Comparison of ENCODE assay signal across 11 mouse cellular contexts in the genomic region with DNA sequence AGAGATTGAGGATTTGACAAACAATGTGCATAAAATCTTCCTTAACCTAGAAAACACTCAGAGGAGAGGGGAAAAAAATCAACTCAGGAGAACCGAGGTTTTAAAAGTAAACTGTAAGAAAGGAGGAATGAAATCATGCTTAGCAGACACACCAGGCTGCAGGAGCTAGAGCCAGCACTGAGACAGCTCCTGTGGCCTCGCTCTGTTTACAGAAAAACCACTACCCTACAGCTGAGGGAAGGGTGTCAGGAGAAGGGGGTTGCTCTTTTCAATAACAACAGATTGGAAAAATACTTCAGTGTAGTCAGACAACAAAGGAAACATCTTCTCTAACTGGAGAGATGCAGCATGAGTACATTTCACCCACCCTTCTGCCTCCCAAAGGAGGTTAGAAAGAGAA.
DNase-seq lines count a peak whose midpoint lies in the region; ATAC-seq and TF ChIP-seq lines count a peak whose summit lies in the region.
"Had no signal": no experiment of that assay in that cellular context is flagged by ENCODE, and none has a peak within 500 bp of the region (broad histone marks: within the 10 kb centered on the region; RNA-seq: fewer than 3 reads in every experiment).

No protein-coding gene starts in this region.

- H3K9me3 ChIP-seq in forebrain, embryonic 13.5 days (replicated peaks), result no peaks in the 10 kb centered on the region
- H3K9me3 ChIP-seq in intestine, embryonic 16.5 days (ENCODE audit: control insufficient read depth, low read length), result no peaks in the 10 kb centered on the region
- H3K9me3 ChIP-seq in neural tube, embryonic 14.5 days (ENCODE audit: control insufficient read depth, low read length), result no peaks in the 10 kb centered on the region
- H3K9me3 ChIP-seq: liver, embryonic 12.5 days had no signal

- no peak overlapping the region for H3K4me2 ChIP-seq in forebrain, embryonic 13.5 days
- H3K4me2 ChIP-seq in intestine, embryonic 16.5 days (ENCODE audit: low read depth, low read length), result no peak overlapping the region
- H3K4me2 ChIP-seq in neural tube, embryonic 14.5 days (ENCODE audit: low read depth, low read length), result no peak overlapping the region
- H3K4me2 ChIP-seq: liver, embryonic 12.5 days had no signal

- peak overlapping the region; percentile 41 for H3K9ac ChIP-seq in forebrain, embryonic 13.5 days
- H3K9ac ChIP-seq in intestine, embryonic 16.5 days (ENCODE audit: low read depth, low read length), result no peak overlapping the region
- H3K9ac ChIP-seq in neural tube, embryonic 14.5 days (replicated peaks; ENCODE audit: low read depth, low read length), result no peak overlapping the region
- H3K9ac ChIP-seq: liver, embryonic 12.5 days had no signal

- no peak for ATAC-seq in forebrain, embryonic 13.5 days
- peak; percentile 57; the same call in 1 of the 2 replicates for ATAC-seq in intestine, embryonic 16.5 days
- no peak for ATAC-seq in neural tube, embryonic 14.5 days (ENCODE audit: low read depth)
- no peak for ATAC-seq in CD4-positive, CD25-positive, alpha-beta regulatory T cell, adult 4 months
- ATAC-seq: liver, embryonic 12.5 days had no signal

- TF ChIP-seq CTCF in left cerebral cortex, adult 2 months (IDR thresholded peaks at IDR 0.05), result no peak

- H3K36me3 ChIP-seq in forebrain, embryonic 13.5 days (ENCODE audit: poor library complexity, severe bottlenecking), result no peaks in the 10 kb centered on the region
- no peaks in the 10 kb centered on the region for H3K36me3 ChIP-seq in intestine, embryonic 16.5 days (ENCODE audit: control insufficient read depth, insufficient read depth, low read length)
- H3K36me3 ChIP-seq in neural tube, embryonic 14.5 days (ENCODE audit: control insufficient read depth, insufficient read depth, low read length), result no peaks in the 10 kb centered on the region
- H3K36me3 ChIP-seq: liver, embryonic 12.5 days had no signal

- H3K27ac ChIP-seq in left cerebral cortex, adult 2 months, result 0 out of 2 replicates have a peak overlapping the region, but pooled peaks have one; percentile 15
- H3K27ac ChIP-seq in forebrain, embryonic 13.5 days, result peak overlapping the region; percentile 83; the same call in 1 of the 2 replicates
- peak overlapping the region; percentile 42; the same call in 1 of the 2 replicates for H3K27ac ChIP-seq in intestine, embryonic 16.5 days (ENCODE audit: low read length)
- 0 out of 2 replicates have a peak overlapping the region, but pooled peaks have one; percentile 85 for H3K27ac ChIP-seq in neural tube, embryonic 14.5 days (ENCODE audit: low read depth, low read length)
- H3K27ac ChIP-seq: liver, embryonic 12.5 days had no signal

- DNase-seq in left cerebral cortex, adult 2 months (ENCODE audit: extremely low spot score in 1 of 2, low spot score in 2 of 2), result no peak
- no peak for DNase-seq in left cerebral cortex, postnatal 10 days (ENCODE audit: extremely low spot score in 1 of 2, low spot score in 2 of 2)
- DNase-seq in natural killer cell, adult 2 months (ENCODE audit: low spot score in 2 of 2), result no peak
- DNase-seq in gastrocnemius, postnatal 4 days (ENCODE audit: low spot score in 2 of 2), result no peak
- DNase-seq: heart, adult 18-20 months; kidney, adult 18-20 months had no signal

- no peaks in the 10 kb centered on the region for H3K27me3 ChIP-seq in forebrain, embryonic 13.5 days
- H3K27me3 ChIP-seq in intestine, embryonic 16.5 days (replicated peaks; ENCODE audit: control insufficient read depth, insufficient read depth, low read length), result no peaks in the 10 kb centered on the region
- no peaks in the 10 kb centered on the region for H3K27me3 ChIP-seq in neural tube, embryonic 14.5 days (ENCODE audit: control insufficient read depth, insufficient read depth, low read length)
- H3K27me3 ChIP-seq: liver, embryonic 12.5 days had no signal

- peaks cover 34% of the 10 kb centered on the region for H3K4me1 ChIP-seq in forebrain, embryonic 13.5 days
- peaks cover 27% of the 10 kb centered on the region for H3K4me1 ChIP-seq in intestine, embryonic 16.5 days (ENCODE audit: control insufficient read depth, insufficient read depth, low read length)
- H3K4me1 ChIP-seq in neural tube, embryonic 14.5 days (ENCODE audit: control insufficient read depth, insufficient read depth, low read length), result peaks cover 25% of the 10 kb centered on the region; the same call in 1 of the 2 replicates

- no peak overlapping the region for H3K4me3 ChIP-seq in left cerebral cortex, adult 2 months
- H3K4me3 ChIP-seq in forebrain, embryonic 13.5 days, result no peak overlapping the region
- no peak overlapping the region for H3K4me3 ChIP-seq in intestine, embryonic 16.5 days (ENCODE audit: low read length)
- no peak overlapping the region for H3K4me3 ChIP-seq in neural tube, embryonic 14.5 days (ENCODE audit: low read depth, low read length)
- H3K4me3 ChIP-seq: liver, embryonic 12.5 days had no signal

- 24% methylated on average over 2 of the region's 2 CpGs for WGBS in forebrain, embryonic 13.5 days
- 21% methylated on average over 2 of the region's 2 CpGs for WGBS in intestine, embryonic 16.5 days
- WGBS in neural tube, embryonic 14.5 days, result 47% methylated on average over 2 of the region's 2 CpGs

- intact Hi-C loops in left cerebral cortex, adult 2 months (cut with DNase I), result loop anchor here (2.0 kb wide), 1 partner anchor 49 kb away; no protein-coding TSS in a partner anchor
- intact Hi-C loops in left cerebral cortex, postnatal 10 days (cut with DNase I), result no loop called here

Comparison
In these comparisons a context has a peak if more than half of its experiments do, and no peak if none do; other contexts are left out.
1. H3K27ac ChIP-seq: peak in every context shown above with its lines; median percentile 85 in neural tube, embryonic 14.5 days; 83 in forebrain, embryonic 13.5 days; 42 in intestine, embryonic 16.5 days; 15 in left cerebral cortex, adult 2 months.